Mouse (Mus musculus): ENCODE results near the gene Sac3d1. TPM values are rescaled to one million over a fixed set of nuclear protein-coding genes. Genes with fewer than 3 reads are reported as not detected.

Gene Sac3d1
- total and polyA plus RNA-seq, 3 experiments, result 44.4 to 49.3 TPM; not detected in 1

DNA sequence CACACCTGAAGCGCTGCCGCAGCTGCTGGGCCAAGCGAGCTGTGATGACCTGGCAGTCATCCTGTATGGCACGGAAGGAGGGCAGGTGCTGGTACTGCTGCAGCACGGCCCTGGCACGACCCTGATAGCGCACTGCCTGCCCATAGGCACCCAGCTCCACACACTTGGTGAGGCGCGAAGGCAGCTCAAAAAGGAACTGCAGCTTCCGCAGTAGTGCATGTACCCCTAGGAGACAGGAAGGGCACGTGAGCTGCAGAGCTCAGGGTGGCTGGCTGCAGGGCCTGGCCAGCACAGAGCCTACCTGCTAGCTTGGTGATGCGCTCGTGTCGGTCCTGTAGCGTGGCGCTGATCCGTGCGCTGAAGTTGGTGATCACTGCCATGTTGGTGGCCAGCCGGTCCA is 47.2 kb downstream of the Sac3d1 start:
- Histone ChIP-seq H3K27ac (ENCODE audit: control insufficient read depth, low read depth, low read length) (no peak overlapping the region), H3K27me3 (ENCODE audit: control insufficient read depth in 1 of 2, insufficient read depth in 2 of 2, low read length in 2 of 2) (no peaks in the 10 kb centered on the region), H3K9me3 (replicated peaks; ENCODE audit: insufficient read depth, low read length) (no peaks in the 10 kb centered on the region), H3K4me3 (ENCODE audit: control insufficient read depth in 1 of 2, insufficient read depth in 1 of 2, low read depth in 2 of 2, low read length in 2 of 2) (no peak overlapping the region), H3K79me2 (ENCODE audit: control insufficient read depth, insufficient read depth, low read length, poor library complexity) (peaks cover 7% of the 10 kb centered on the region), H3K4me1 (ENCODE audit: control insufficient read depth in 1 of 2, insufficient read depth in 2 of 2, low read length in 2 of 2) (peaks cover 0 to 13% of the 10 kb centered on the region in 2 experiments; a peak in 3 of 4 replicates), H3K36me3 (ENCODE audit: control insufficient read depth in 1 of 2, insufficient read depth in 2 of 2, low read length in 2 of 2) (peaks cover 0 to 2% of the 10 kb centered on the region in 2 experiments; a peak in 1 of 4 replicates), H3K9ac (ENCODE audit: control insufficient read depth, low read depth, low read length, poor library complexity, severe bottlenecking) (no peak overlapping the region)
- DNase-seq (ENCODE audit: low read depth, low spot score), result no peak
- TF ChIP-seq BHLHE40 (IDR thresholded peaks at IDR 0.05; ENCODE audit: borderline replicate concordance, low read depth, low read length) (no peak), RAD21 (IDR thresholded peaks at IDR 0.05; ENCODE audit: low read depth, low read length) (no peak)

DNA sequence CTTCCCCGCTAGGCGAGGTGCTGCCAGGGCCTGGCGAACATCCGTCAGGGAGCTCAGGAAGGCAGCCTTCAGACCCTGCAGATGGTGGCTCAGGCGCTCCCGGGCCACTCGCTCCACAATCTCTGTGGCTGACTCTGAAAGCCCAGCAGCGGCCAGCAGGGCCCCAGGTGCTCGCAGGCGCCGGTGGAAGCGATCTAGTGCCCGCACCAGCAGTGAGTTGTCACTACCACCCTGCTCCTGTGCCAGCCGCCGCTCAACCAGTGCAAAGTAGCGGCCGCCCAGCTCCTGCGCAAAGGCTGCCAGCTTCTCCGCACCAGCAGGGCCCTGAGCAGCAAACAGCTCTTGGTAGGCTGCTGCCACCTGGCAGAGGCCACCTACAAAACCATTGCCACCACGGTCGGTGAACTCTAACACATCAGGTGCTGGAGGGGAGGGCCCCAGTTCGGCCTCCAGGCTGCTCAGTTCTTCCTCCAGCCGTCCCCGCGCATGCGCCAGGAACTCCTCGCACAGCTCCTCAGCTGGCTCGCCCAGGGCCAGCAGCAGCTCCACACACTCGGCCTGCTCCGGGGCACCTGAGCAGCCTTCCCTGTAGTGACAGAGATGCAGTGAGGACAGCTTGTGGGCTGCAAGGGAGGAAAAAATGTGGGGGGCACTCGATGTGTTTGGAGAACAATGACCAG is 47.7 kb downstream of the Sac3d1 start:
- Histone ChIP-seq H3K4me3 (ENCODE audit: control insufficient read depth in 1 of 2, insufficient read depth in 1 of 2, low read depth in 2 of 2, low read length in 2 of 2) (no peak overlapping the region), H3K79me2 (ENCODE audit: control insufficient read depth, insufficient read depth, low read length, poor library complexity) (peaks cover 2% of the 10 kb centered on the region; the same call in 1 of the 2 replicates), H3K9me3 (replicated peaks; ENCODE audit: insufficient read depth, low read length) (no peaks in the 10 kb centered on the region), H3K36me3 (ENCODE audit: control insufficient read depth in 1 of 2, insufficient read depth in 2 of 2, low read length in 2 of 2) (no peaks in the 10 kb centered on the region), H3K4me1 (ENCODE audit: control insufficient read depth in 1 of 2, insufficient read depth in 2 of 2, low read length in 2 of 2) (peaks cover 0 to 8% of the 10 kb centered on the region in 2 experiments; a peak in 3 of 4 replicates), H3K9ac (ENCODE audit: control insufficient read depth, low read depth, low read length, poor library complexity, severe bottlenecking) (no peak overlapping the region), H3K27me3 (ENCODE audit: control insufficient read depth in 1 of 2, insufficient read depth in 2 of 2, low read length in 2 of 2) (no peaks in the 10 kb centered on the region), H3K27ac (ENCODE audit: control insufficient read depth, low read depth, low read length) (no peak overlapping the region)
- DNase-seq (ENCODE audit: low read depth, low spot score), result no peak
- TF ChIP-seq MYB (IDR thresholded peaks at IDR 0.05; ENCODE audit: low read depth, low read length), result no peak

DNA sequence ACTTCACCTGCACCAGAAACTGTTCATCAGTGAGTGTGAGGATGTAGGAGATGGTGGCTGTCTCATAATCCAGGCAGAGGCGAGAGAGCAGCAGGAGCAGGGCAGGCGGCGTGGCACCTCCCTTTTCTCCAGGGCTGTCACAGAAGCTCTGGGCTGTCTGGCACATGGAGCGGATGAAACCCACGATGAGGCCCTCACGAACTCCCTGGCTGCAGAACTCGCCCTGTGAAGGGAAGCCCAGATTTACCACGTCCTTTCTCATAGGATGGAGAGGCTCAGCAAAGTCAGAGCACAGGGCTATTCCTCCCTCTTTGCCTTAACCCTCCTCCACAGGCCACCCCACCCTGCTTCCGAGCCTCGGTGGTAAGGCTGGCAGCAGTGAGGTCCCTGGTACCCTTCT is 48.6 kb downstream of the Sac3d1 start:
- Histone ChIP-seq H3K9ac (ENCODE audit: control insufficient read depth, low read depth, low read length, poor library complexity, severe bottlenecking) (no peak overlapping the region), H3K4me3 (ENCODE audit: control insufficient read depth in 1 of 2, insufficient read depth in 1 of 2, low read depth in 2 of 2, low read length in 2 of 2) (no peak overlapping the region), H3K36me3 (ENCODE audit: control insufficient read depth in 1 of 2, insufficient read depth in 2 of 2, low read length in 2 of 2) (no peaks in the 10 kb centered on the region), H3K27ac (ENCODE audit: control insufficient read depth, low read depth, low read length) (no peak overlapping the region), H3K4me1 (ENCODE audit: control insufficient read depth in 1 of 2, insufficient read depth in 2 of 2, low read length in 2 of 2) (peaks cover 0 to 8% of the 10 kb centered on the region in 2 experiments; a peak in 3 of 4 replicates), H3K79me2 (ENCODE audit: control insufficient read depth, insufficient read depth, low read length, poor library complexity) (no peaks in the 10 kb centered on the region), H3K27me3 (ENCODE audit: control insufficient read depth in 1 of 2, insufficient read depth in 2 of 2, low read length in 2 of 2) (no peaks in the 10 kb centered on the region), H3K9me3 (replicated peaks; ENCODE audit: insufficient read depth, low read length) (no peaks in the 10 kb centered on the region)
- no peak for TF ChIP-seq USF1 (IDR thresholded peaks at IDR 0.05; ENCODE audit: low read depth, low read length)
- no peak for TF ChIP-seq ZNF384 (IDR thresholded peaks at IDR 0.05; ENCODE audit: low read depth, low read length)
- TF ChIP-seq EP300 (IDR thresholded peaks at IDR 0.05; ENCODE audit: low read depth in 1 of 2, low read length in 2 of 2), result no peak
- no peak for TF ChIP-seq MAX (IDR thresholded peaks at IDR 0.05; ENCODE audit: low read length)
- DNase-seq (ENCODE audit: low read depth, low spot score), result no peak

DNA sequence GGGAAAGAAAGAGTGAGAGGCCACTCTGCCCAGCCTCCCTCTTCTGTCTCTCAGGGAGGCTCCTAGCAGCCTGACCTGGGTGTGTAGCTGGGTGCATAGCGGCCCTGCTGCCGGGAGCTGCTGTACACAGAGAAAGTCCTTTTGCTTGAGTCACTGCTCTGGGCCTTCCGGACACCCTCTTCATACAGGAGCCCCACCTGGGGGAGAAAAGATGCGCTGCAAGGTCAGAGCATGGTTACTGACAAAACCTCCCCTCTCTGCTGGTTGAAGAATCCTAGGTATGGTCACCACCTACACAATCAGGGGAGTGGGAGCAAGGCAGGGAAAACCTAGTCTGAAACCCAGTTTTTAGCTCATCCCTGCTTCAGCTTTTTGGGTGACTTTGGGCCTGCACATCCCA is 49.5 kb downstream of the Sac3d1 start:
- H3K4me3 ChIP-seq (ENCODE audit: control insufficient read depth in 1 of 2, insufficient read depth in 1 of 2, low read depth in 2 of 2, low read length in 2 of 2), result no peak overlapping the region
- TF ChIP-seq ETS1 (IDR thresholded peaks at IDR 0.05; ENCODE audit: low read depth, low read length) (no peak), E2F4 (IDR thresholded peaks at IDR 0.05; ENCODE audit: borderline replicate concordance, low read depth, low read length) (no peak), GATA1 (IDR thresholded peaks at IDR 0.05; ENCODE audit: low read depth, low read length) (no peak), CTCF (IDR thresholded peaks at IDR 0.05 in 2 of 3, conservative IDR thresholded peaks at IDR 0.05 in 1 of 3; ENCODE audit: control insufficient read depth in 1 of 3, insufficient read depth in 1 of 3, low read depth in 2 of 3, low read length in 3 of 3, poor library complexity in 1 of 3, severe bottlenecking in 1 of 3) (no peak), MEF2A (IDR thresholded peaks at IDR 0.05; ENCODE audit: extremely low read depth, insufficient replicate concordance, low read depth, low read length, poor library complexity, severe bottlenecking) (no peak), MAX (IDR thresholded peaks at IDR 0.05; ENCODE audit: low read length) (no peak), NELFE (IDR thresholded peaks at IDR 0.05; ENCODE audit: low read depth, low read length) (no peak), GABPA (IDR thresholded peaks at IDR 0.05; ENCODE audit: low read depth, low read length) (no peak), MYC (IDR thresholded peaks at IDR 0.05; ENCODE audit: low read depth, low read length) (no peak), RAD21 (IDR thresholded peaks at IDR 0.05; ENCODE audit: low read depth, low read length) (no peak)
- H3K27me3 ChIP-seq (ENCODE audit: control insufficient read depth in 1 of 2, insufficient read depth in 2 of 2, low read length in 2 of 2), result no peaks in the 10 kb centered on the region
- no peaks in the 10 kb centered on the region for H3K36me3 ChIP-seq (ENCODE audit: control insufficient read depth in 1 of 2, insufficient read depth in 2 of 2, low read length in 2 of 2)
- no peak overlapping the region for H3K27ac ChIP-seq (ENCODE audit: control insufficient read depth, low read depth, low read length)
- peaks cover 0 to 8% of the 10 kb centered on the region in 2 experiments; a peak in 3 of 4 replicates for H3K4me1 ChIP-seq (ENCODE audit: control insufficient read depth in 1 of 2, insufficient read depth in 2 of 2, low read length in 2 of 2)
- H3K9me3 ChIP-seq (replicated peaks; ENCODE audit: insufficient read depth, low read length), result no peaks in the 10 kb centered on the region
- peak; percentile 37 for DNase-seq (ENCODE audit: low read depth, low spot score)
- no peaks in the 10 kb centered on the region for H3K79me2 ChIP-seq (ENCODE audit: control insufficient read depth, insufficient read depth, low read length, poor library complexity)
- no peak overlapping the region for H3K9ac ChIP-seq (ENCODE audit: control insufficient read depth, low read depth, low read length, poor library complexity, severe bottlenecking)

Measured in MEL (cell line).